Mouse (Mus musculus): Measurements from ENCODE around the gene Zfp57. TPM values are rescaled to one million over a fixed set of nuclear protein-coding genes. Genes with fewer than 3 reads are reported as not detected.
"Not testable (repeated sequence)": the region's sequence is repeated elsewhere in the genome, so short reads cannot be mapped to it uniquely, and the experiment has no call there.

Gene Zfp57
- polyA plus RNA-seq (2012; rRNA removed): 4.5 and 4.7 TPM in 2 replicates

- no peak for DNase-seq (ENCODE audit: low read depth)
These were observed at the start of gene Zfp57 for GRCm38 (mm10) chr17:37000863-37001262. Gene Zfp57, plus strand, starts transcription at chr17:37001163.

- DNase-seq (ENCODE audit: low read depth): no peak
These were observed 48.3 kb upstream of the Zfp57 start for GRCm38 (mm10) chr17:36952631-36953030.

- no peak for DNase-seq (ENCODE audit: low read depth)
These were observed 47.9 kb upstream of the Zfp57 start for GRCm38 (mm10) chr17:36953062-36953461.

GRCm38 (mm10) chr17:36957999-36958743 lies 42.8 kb upstream of the Zfp57 start, which contains the start of the genes Znrd1 and Znrd1as:
Gene Znrd1, minus strand, starts transcription at chr17:36958559.
Gene Znrd1as, plus strand, starts transcription at chr17:36958592.
- peak; percentile 80 for DNase-seq (ENCODE audit: low read depth)

GRCm38 (mm10) chr17:36958884-36959283 lies 42.1 kb upstream of the Zfp57 start:
- DNase-seq (ENCODE audit: low read depth): no peak

GRCm38 (mm10) chr17:36961125-36961524 lies 39.8 kb upstream of the Zfp57 start:
- no peak for DNase-seq (ENCODE audit: low read depth)

- DNase-seq (ENCODE audit: low read depth): no peak
These were observed 34.1 kb upstream of the Zfp57 start for GRCm38 (mm10) chr17:36966875-36967274.

- DNase-seq (ENCODE audit: low read depth): no peak
These were observed 30.6 kb upstream of the Zfp57 start for GRCm38 (mm10) chr17:36970316-36970890.

- no peak for DNase-seq (ENCODE audit: low read depth)
These were observed 29.7 kb upstream of the Zfp57 start for GRCm38 (mm10) chr17:36971172-36971850.

GRCm38 (mm10) chr17:36972791-36973190 lies 28.2 kb upstream of the Zfp57 start:
- DNase-seq (ENCODE audit: low read depth): no peak

GRCm38 (mm10) chr17:36973271-36973787 lies 27.6 kb upstream of the Zfp57 start:
- DNase-seq (ENCODE audit: low read depth): no peak

GRCm38 (mm10) chr17:36981221-36981813 lies 19.6 kb upstream of the Zfp57 start, which contains the start of gene 2410137M14Rik:
Gene 2410137M14Rik, minus strand, starts transcription at chr17:36981237.
- no peak for DNase-seq (ENCODE audit: low read depth)

- no peak for DNase-seq (ENCODE audit: low read depth)
These were observed 19.1 kb upstream of the Zfp57 start for GRCm38 (mm10) chr17:36981845-36982244.

- no peak for DNase-seq (ENCODE audit: low read depth)
These were observed 18.5 kb upstream of the Zfp57 start for GRCm38 (mm10) chr17:36982253-36983155.

- DNase-seq (ENCODE audit: low read depth): no peak
These were observed 12.5 kb upstream of the Zfp57 start for GRCm38 (mm10) chr17:36988475-36988874.

GRCm38 (mm10) chr17:36989437-36989836 lies 11.5 kb upstream of the Zfp57 start, which contains the start of gene H2-M5:
Gene H2-M5, minus strand, starts transcription at chr17:36989537.
- no peak for DNase-seq (ENCODE audit: low read depth)

- DNase-seq (ENCODE audit: low read depth): not testable (repeated sequence)
These were observed 10.3 kb upstream of the Zfp57 start for GRCm38 (mm10) chr17:36990630-36991029.

- DNase-seq (ENCODE audit: low read depth): no peak
These were observed 8.4 kb upstream of the Zfp57 start for GRCm38 (mm10) chr17:36992336-36993104.

GRCm38 (mm10) chr17:36993770-36994325 lies 7.1 kb upstream of the Zfp57 start:
- no peak for DNase-seq (ENCODE audit: low read depth)

GRCm38 (mm10) chr17:36994528-36994927 lies 6.4 kb upstream of the Zfp57 start:
- no peak for DNase-seq (ENCODE audit: low read depth)
